Mouse (Mus musculus): ENCODE measurements around the gene Rapgef1. TPM values are rescaled to one million over a fixed set of nuclear protein-coding genes. Genes with fewer than 3 reads are reported as not detected.

Gene Rapgef1
- polyA plus RNA-seq, 1 experiment from 2014 or later: 17.0 TPM

- peaks cover 26% of the 10 kb centered on the region for H3K4me1 ChIP-seq
- no peak overlapping the region for H3K4me2 ChIP-seq (replicated peaks)
- no peaks in the 10 kb centered on the region for H3K36me3 ChIP-seq
- no peak for ATAC-seq (ENCODE audit: insufficient number of reproducible peaks, low FRiP score, low TSS enrichment, low read depth)
- H3K9ac ChIP-seq: no peak overlapping the region
- H3K27ac ChIP-seq (replicated peaks): no peak overlapping the region
- WGBS: 52% methylated on average over 2 of the region's 2 CpGs
- no peaks in the 10 kb centered on the region for H3K27me3 ChIP-seq
- H3K4me3 ChIP-seq (replicated peaks): no peak overlapping the region
- no peaks in the 10 kb centered on the region for H3K9me3 ChIP-seq (replicated peaks)
These were observed 55.0 kb downstream of the Rapgef1 start for GRCm38 (mm10) chr2:29674545-29674944.

GRCm38 (mm10) chr2:29675846-29676245 is 56.3 kb downstream of the Rapgef1 start:
- H3K4me2 ChIP-seq (replicated peaks): no peak overlapping the region
- H3K4me1 ChIP-seq: peaks cover 13% of the 10 kb centered on the region
- no peak overlapping the region for H3K9ac ChIP-seq
- no peak overlapping the region for H3K27ac ChIP-seq (replicated peaks)
- WGBS: 74% methylated on average over 4 of the region's 4 CpGs
- no peak for ATAC-seq (ENCODE audit: insufficient number of reproducible peaks, low FRiP score, low TSS enrichment, low read depth)
- no peak overlapping the region for H3K4me3 ChIP-seq (replicated peaks)
- H3K27me3 ChIP-seq: no peaks in the 10 kb centered on the region
- no peaks in the 10 kb centered on the region for H3K36me3 ChIP-seq
- H3K9me3 ChIP-seq (replicated peaks): no peaks in the 10 kb centered on the region

DNA sequence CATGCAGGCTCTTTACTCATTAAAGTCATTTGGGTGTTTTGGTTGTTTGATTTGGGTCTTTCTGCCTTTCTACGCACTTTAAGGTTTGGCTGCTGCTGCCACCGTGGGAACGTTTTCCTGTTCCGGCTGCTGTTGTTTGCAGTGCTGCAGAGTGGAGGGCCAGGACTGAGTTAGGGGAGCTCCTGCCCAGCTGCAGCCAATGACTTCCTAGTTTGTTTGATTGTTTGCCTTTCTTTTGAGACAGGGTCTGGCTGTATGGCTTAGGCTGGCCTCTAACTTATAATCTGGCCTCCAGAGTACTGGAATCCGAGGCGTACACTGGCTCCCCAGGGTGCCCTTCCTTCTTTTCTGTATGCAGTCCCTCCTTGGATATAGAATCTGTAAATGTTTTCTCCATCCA is 57.0 kb downstream of the Rapgef1 start:
- 70% methylated on average over 6 of the region's 6 CpGs for WGBS
- ATAC-seq (ENCODE audit: insufficient number of reproducible peaks, low FRiP score, low TSS enrichment, low read depth): no peak
- Histone ChIP-seq H3K27me3 (no peaks in the 10 kb centered on the region), H3K4me1 (peaks cover 6% of the 10 kb centered on the region), H3K4me3 (replicated peaks) (no peak overlapping the region), H3K36me3 (no peaks in the 10 kb centered on the region), H3K9ac (no peak overlapping the region), H3K4me2 (replicated peaks) (no peak overlapping the region), H3K27ac (replicated peaks) (no peak overlapping the region), H3K9me3 (replicated peaks) (no peaks in the 10 kb centered on the region)

DNA sequence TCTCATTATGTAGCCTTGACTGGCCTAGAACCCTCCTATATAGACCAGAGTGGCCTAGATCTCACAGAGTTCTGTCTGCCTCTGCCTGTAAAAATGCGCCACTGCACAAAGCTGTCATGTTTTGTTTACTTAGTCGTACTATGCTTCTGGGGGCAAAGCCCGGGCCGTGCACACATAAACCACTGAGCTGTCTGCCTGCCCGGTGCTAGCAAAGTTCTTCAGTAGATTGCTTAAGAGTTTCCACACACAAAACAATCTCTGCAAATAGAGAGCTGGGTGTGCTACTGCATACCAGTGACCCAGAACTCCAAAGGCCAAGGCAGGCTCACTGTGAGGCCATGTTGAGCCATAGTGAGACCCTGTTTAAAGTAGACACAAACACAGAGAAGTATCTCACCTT is 58.3 kb downstream of the Rapgef1 start:
- no peaks in the 10 kb centered on the region for H3K36me3 ChIP-seq
- 59% methylated on average over 5 of the region's 5 CpGs for WGBS
- H3K4me3 ChIP-seq (replicated peaks): no peak overlapping the region
- H3K9me3 ChIP-seq (replicated peaks): no peaks in the 10 kb centered on the region
- no peak overlapping the region for H3K9ac ChIP-seq
- H3K27me3 ChIP-seq: no peaks in the 10 kb centered on the region
- ATAC-seq (ENCODE audit: insufficient number of reproducible peaks, low FRiP score, low TSS enrichment, low read depth): 0 out of 2 replicates have a peak, but pooled peaks have one; percentile 15
- peaks cover 6% of the 10 kb centered on the region for H3K4me1 ChIP-seq
- H3K4me2 ChIP-seq (replicated peaks): no peak overlapping the region
- H3K27ac ChIP-seq (replicated peaks): no peak overlapping the region

- Histone ChIP-seq H3K4me2 (replicated peaks) (no peak overlapping the region), H3K4me3 (replicated peaks) (no peak overlapping the region)
- WGBS: 53% methylated on average over 3 of the region's 3 CpGs
These were observed 59.0 kb downstream of the Rapgef1 start for GRCm38 (mm10) chr2:29678524-29678923.

GRCm38 (mm10) chr2:29679710-29680584 is 60.4 kb downstream of the Rapgef1 start:
- Histone ChIP-seq H3K4me2 (replicated peaks) (no peak overlapping the region), H3K9ac (no peak overlapping the region), H3K4me3 (replicated peaks) (no peak overlapping the region), H3K27me3 (no peaks in the 10 kb centered on the region), H3K36me3 (no peaks in the 10 kb centered on the region), H3K4me1 (peaks cover 3% of the 10 kb centered on the region), H3K27ac (replicated peaks) (no peak overlapping the region; the same call in 1 of the 2 replicates), H3K9me3 (replicated peaks) (no peaks in the 10 kb centered on the region)
- 86% methylated on average over 6 of the region's 6 CpGs for WGBS
- peak; percentile 60; the same call in 1 of the 2 replicates for ATAC-seq (ENCODE audit: insufficient number of reproducible peaks, low FRiP score, low TSS enrichment, low read depth)

More at GRCm38 (mm10) chr2:29678524-29678923, 59.0 kb downstream of the Rapgef1 start:
- Histone ChIP-seq H3K27me3 (no peaks in the 10 kb centered on the region), H3K9me3 (replicated peaks) (no peaks in the 10 kb centered on the region), H3K9ac (no peak overlapping the region), H3K36me3 (no peaks in the 10 kb centered on the region), H3K27ac (replicated peaks) (no peak overlapping the region), H3K4me1 (peaks cover 6% of the 10 kb centered on the region)
- ATAC-seq (ENCODE audit: insufficient number of reproducible peaks, low FRiP score, low TSS enrichment, low read depth): no peak

GRCm38 (mm10) chr2:29683261-29683999 is 63.9 kb downstream of the Rapgef1 start:
- no peaks in the 10 kb centered on the region for H3K9me3 ChIP-seq (replicated peaks)
- ATAC-seq (ENCODE audit: insufficient number of reproducible peaks, low FRiP score, low TSS enrichment, low read depth): no peak
- no peak overlapping the region for H3K27ac ChIP-seq (replicated peaks)
- H3K4me1 ChIP-seq: peaks cover 3% of the 10 kb centered on the region
- no peak overlapping the region for H3K4me2 ChIP-seq (replicated peaks)
- H3K9ac ChIP-seq: no peak overlapping the region
- WGBS: 86% methylated on average over 7 of the region's 7 CpGs
- H3K36me3 ChIP-seq: 0 out of 2 replicates have a peak, but pooled peaks cover 5% of the 10 kb centered on the region
- H3K27me3 ChIP-seq: no peaks in the 10 kb centered on the region
- no peak overlapping the region for H3K4me3 ChIP-seq (replicated peaks)

GRCm38 (mm10) chr2:29684498-29684897 is 65.0 kb downstream of the Rapgef1 start:
- Histone ChIP-seq H3K4me2 (replicated peaks) (no peak overlapping the region), H3K4me3 (replicated peaks) (no peak overlapping the region), H3K36me3 (peaks cover 15% of the 10 kb centered on the region), H3K9ac (no peak overlapping the region), H3K9me3 (replicated peaks) (no peaks in the 10 kb centered on the region), H3K4me1 (no peaks in the 10 kb centered on the region), H3K27me3 (no peaks in the 10 kb centered on the region), H3K27ac (replicated peaks) (no peak overlapping the region)
- WGBS: 42% methylated on average over 2 of the region's 2 CpGs
- no peak for ATAC-seq (ENCODE audit: insufficient number of reproducible peaks, low FRiP score, low TSS enrichment, low read depth)

DNA sequence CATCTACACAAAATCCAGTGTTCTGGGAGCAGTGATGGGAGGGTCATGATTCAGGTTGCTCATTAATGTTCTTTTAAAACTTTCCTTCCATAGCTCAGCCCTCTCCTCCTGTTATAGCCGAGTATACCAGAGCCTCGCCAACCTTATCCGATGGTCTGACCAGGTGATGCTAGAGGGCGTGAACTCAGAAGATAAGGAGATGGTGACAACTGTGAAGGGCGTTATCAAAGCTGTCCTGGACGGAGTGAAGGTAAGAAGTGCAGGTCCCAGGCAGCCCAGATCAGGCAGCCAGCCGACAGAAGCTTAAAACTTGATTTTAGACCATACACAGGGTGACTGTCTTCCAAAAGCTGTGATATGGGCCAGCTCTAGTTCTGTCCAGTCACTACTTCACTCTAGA is 69.5 kb downstream of the Rapgef1 start:
- no peak overlapping the region for H3K9ac ChIP-seq
- H3K27ac ChIP-seq (replicated peaks): no peak overlapping the region
- whole genome bisulfite sequencing: 92% methylated on average over 7 of the region's 7 CpGs
- no peak overlapping the region for H3K4me2 ChIP-seq (replicated peaks)
- H3K9me3 ChIP-seq (replicated peaks): no peaks in the 10 kb centered on the region
- peaks cover 48% of the 10 kb centered on the region for H3K36me3 ChIP-seq
- H3K4me3 ChIP-seq (replicated peaks): no peak overlapping the region
- no peaks in the 10 kb centered on the region for H3K27me3 ChIP-seq
- ATAC-seq (ENCODE audit: insufficient number of reproducible peaks, low FRiP score, low TSS enrichment, low read depth): no peak
- no peaks in the 10 kb centered on the region for H3K4me1 ChIP-seq

DNA sequence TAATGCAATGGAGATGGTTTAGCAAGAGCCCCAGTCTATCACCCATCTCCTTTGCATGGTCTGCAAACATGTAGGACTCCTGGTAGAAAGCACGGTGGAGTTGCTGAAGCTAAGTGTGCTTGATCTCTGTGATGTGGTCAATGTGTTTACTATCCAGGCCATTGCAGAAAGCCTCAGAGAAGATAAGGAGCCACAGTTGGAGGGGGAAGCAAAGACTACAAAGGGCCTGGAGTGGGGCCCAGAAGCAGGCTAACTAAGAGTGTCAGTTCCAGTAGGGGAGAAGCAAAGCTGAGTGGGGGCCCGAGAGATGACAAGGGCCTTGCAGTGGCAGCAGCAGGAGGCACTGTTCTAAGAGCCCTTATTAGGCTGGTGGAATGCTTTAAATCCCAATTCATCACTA is 70.0 kb downstream of the Rapgef1 start:
- Histone ChIP-seq H3K4me2 (replicated peaks) (no peak overlapping the region), H3K27ac (replicated peaks) (no peak overlapping the region), H3K27me3 (no peaks in the 10 kb centered on the region), H3K9ac (no peak overlapping the region), H3K36me3 (peaks cover 48% of the 10 kb centered on the region), H3K4me3 (replicated peaks) (no peak overlapping the region), H3K9me3 (replicated peaks) (no peaks in the 10 kb centered on the region), H3K4me1 (no peaks in the 10 kb centered on the region)
- ATAC-seq (ENCODE audit: insufficient number of reproducible peaks, low FRiP score, low TSS enrichment, low read depth): no peak
- 77% methylated on average over 2 of the region's 2 CpGs for WGBS

DNA sequence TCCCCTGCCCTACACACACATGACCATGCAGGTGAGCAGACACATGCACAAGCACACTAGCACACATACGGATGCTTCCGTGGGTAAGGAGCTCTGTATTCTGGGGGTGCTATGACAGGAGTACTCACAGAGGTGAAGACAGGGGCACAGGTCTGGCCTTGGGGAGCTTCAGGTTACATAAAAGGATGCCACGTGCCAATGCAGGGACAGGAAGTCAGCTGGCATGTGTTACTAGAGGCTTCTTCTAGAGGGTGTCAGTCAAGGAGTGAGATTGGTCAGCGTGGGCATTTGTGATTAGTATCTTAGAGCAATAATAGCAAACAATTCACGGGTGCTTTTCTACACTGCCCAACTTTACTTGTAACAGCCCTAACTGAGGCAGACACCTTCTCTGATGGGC is 71.5 kb downstream of the Rapgef1 start:
- H3K4me2 ChIP-seq (replicated peaks): no peak overlapping the region
- H3K36me3 ChIP-seq: peaks cover 55% of the 10 kb centered on the region
- H3K27ac ChIP-seq (replicated peaks): 0 out of 2 replicates have a peak overlapping the region, but pooled peaks have one; percentile 5
- H3K9me3 ChIP-seq (replicated peaks): no peaks in the 10 kb centered on the region
- H3K27me3 ChIP-seq: no peaks in the 10 kb centered on the region
- 74% methylated on average over 5 of the region's 5 CpGs for WGBS
- no peak overlapping the region for H3K4me3 ChIP-seq (replicated peaks)
- no peak overlapping the region for H3K9ac ChIP-seq
- no peak for ATAC-seq (ENCODE audit: insufficient number of reproducible peaks, low FRiP score, low TSS enrichment, low read depth)
- H3K4me1 ChIP-seq: no peaks in the 10 kb centered on the region

Measured in embryonic facial prominence, embryonic 15.5 days (tissue).